Mouse (Mus musculus): ENCODE results near the gene Vmn2r124.
"Not testable (repeated sequence)": the region's sequence is repeated elsewhere in the genome, so short reads cannot be mapped to it uniquely, and the experiment has no call there.

The Vmn2r124 gene

DNA sequence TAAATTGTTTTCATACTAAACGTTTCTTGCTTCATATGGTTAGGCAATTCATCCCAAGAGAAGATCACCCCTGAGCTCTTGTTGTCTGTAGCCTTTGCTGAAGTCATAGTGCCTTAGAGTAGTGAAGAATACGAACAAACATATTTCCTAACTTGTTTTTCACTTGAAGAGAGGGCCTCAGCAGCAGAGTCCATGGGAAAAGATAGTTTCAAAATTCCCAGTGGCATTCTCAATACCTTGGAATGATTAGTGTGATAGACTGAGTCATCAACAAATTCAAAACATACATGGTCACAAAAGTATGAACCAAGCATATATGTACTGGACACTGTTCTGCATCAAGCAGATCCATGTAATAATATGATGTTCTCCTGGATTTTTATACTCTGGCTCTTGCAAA lies at the start of gene Vmn2r124:
TSS of gene Vmn2r124 (plus strand) at position 301 of the 400 bp plus-strand sequence.
- DNase-seq (ENCODE audit: low spot score): no peak

DNA sequence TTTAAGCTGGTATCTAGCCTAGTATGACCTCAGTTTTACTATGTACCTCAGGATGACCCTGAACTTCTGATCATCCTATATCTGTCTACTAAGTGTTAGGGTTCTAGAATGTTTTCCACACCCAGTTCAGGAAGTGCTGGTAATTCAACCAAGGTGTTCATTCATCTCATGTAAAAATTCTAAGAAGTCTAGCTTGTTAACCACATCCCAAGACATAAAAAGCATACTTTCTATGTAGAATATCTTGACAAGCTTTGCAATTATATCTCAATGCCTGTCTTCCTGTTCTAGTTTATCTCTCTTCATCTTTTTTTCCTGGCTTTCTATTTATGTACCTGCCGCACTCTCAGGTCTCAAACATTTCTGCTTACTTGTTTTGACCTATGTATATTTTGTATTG lies 44.5 kb upstream of the Vmn2r124 start:
- no peak for DNase-seq (ENCODE audit: low spot score)

DNA sequence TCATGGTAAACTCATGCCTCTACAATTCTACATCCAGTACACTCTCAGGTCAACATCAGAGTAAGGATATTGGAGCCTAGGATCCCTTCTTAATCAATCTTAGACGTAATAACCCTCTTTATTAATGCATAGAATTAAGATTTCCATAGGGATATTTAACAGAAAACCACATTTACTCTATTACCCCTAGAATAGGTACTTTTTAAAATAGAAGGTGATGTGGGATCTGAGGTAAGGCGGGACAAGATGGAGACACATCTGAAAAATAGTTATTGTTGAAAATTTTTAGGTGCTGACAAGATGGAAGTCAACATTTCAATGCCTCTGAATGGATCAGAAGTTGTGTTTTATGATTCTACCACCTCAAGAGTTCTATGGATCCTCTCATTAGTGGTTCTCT lies 27.8 kb upstream of the Vmn2r124 start, which contains the start of gene Fpr-rs4:
TSS of gene Fpr-rs4 (plus strand) at position 301 of the 400 bp plus-strand sequence.
- DNase-seq (ENCODE audit: low spot score): no peak

DNA sequence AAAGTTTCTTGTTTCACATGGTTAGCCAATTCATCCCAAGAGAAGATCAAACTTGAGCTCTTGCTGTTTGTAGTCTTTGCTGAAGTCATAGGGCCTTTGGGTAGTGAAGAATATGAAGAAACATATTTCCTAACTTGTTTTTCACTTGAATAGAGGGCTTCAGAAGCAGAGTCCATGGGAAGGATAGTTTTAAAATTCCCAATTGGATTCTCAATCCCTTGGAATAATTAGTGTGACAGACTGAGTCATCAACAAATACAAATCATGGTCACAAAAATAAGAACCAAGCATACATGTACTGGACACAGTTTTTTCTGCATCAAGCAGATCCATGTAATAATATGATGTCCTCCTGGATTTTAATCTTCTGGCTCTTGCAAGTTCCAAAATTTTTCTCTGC lies 35.5 kb downstream of the Vmn2r124 start, which contains the start of gene Vmn2r91:
TSS of gene Vmn2r91 (plus strand) at position 301 of the 400 bp plus-strand sequence.
- DNase-seq (ENCODE audit: low spot score): not testable (repeated sequence)

DNA sequence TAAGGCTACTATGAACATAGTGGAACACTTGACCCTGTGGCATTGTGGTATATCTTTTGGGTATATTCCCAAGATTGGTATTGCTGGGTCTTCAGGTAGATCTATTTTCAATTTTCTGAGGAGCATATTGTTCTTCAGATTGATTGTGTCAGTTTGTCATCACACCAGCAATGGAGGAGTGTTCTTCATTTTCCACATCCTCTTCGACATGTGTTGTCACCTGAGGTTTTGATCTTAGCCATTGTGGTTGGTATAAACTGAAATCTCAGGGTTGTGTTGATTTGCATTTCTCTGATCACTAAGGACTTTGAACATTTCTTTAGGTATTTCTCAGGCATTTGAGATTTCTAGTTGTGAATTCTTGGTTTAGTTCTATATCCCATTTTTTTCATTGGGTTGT lies 46.4 kb downstream of the Vmn2r124 start:
- DNase-seq (ENCODE audit: low spot score): not testable (repeated sequence)

DNA sequence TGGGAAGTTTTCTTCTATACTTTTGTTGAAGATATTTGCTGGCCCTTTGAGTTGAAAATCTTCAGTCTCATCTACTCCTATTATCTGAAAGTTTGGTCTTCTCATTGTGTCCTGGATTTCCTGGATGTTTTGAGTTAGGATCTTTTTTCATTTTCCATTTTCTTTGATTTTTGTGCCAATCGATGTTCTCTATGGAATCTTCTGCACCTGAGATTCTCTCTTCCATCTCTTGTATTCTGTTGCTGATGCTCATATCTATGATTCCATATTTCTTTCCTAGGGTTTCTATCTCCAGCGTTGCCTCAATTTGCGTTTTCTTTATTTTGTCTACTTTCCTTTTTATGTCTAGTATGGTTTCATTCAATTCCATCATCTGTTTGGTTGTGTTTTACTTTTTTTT lies 53.0 kb downstream of the Vmn2r124 start:
- DNase-seq (ENCODE audit: low spot score): not testable (repeated sequence)
